Mouse (Mus musculus) C2C12 (cell line): Measurements from ENCODE around the gene Kcnt1. TPM values are rescaled to one million over a fixed set of nuclear protein-coding genes. Genes with fewer than 3 reads are reported as not detected.

ENCODE experiments used
- H3K27me3 ChIP-seq: one replicate; pipeline ENCODE4 v1.6.1; 2011; ENCODE audit not compliant: control insufficient read depth, insufficient read depth, insufficient read length
- H3K36me3 ChIP-seq: one replicate; pipeline ENCODE4 v1.6.1; 2011; ENCODE audit not compliant: control insufficient read depth, insufficient read depth
- H3K4me3 ChIP-seq: one replicate; pipeline ENCODE4 v1.5.1; 2011; ENCODE audit warnings: mild to moderate bottlenecking, control low read depth; ENCODE audit not compliant: poor library complexity, insufficient read depth, severe bottlenecking
- H3K79me2 ChIP-seq: one replicate; pipeline ENCODE4 v1.6.1; 2011; ENCODE audit not compliant: control insufficient read depth, insufficient read depth
- H3K79me3 ChIP-seq: one replicate; pipeline ENCODE4 v1.6.1; 2011; ENCODE audit warnings: low read depth, control low read depth
- H3ac ChIP-seq: one replicate; pipeline ENCODE3; 2011; ENCODE audit warnings: low read depth; ENCODE audit not compliant: control insufficient read depth, insufficient read length
- CEBPB ChIP-seq: IDR thresholded peaks from one replicate; pipeline ENCODE4 v1.6.1; 2011; ENCODE audit warnings: low read depth, mild to moderate bottlenecking, control low read depth, moderate library complexity
- CTCF ChIP-seq: IDR thresholded peaks from one replicate; pipeline ENCODE4 v1.5.1; 2011; ENCODE audit not compliant: control insufficient read depth, insufficient read depth, insufficient read length
- FOSL1 ChIP-seq: IDR thresholded peaks from one replicate; pipeline ENCODE4 v1.8.0; 2011; ENCODE audit warnings: mild to moderate bottlenecking, low read length; ENCODE audit not compliant: poor library complexity, insufficient read depth, severe bottlenecking
- MAX ChIP-seq: IDR thresholded peaks from one replicate; pipeline ENCODE4 v1.6.1; 2011; ENCODE audit warnings: mild to moderate bottlenecking, control low read depth
- MYOD1 ChIP-seq: IDR thresholded peaks from one replicate; pipeline ENCODE4 v1.6.1; 2011; ENCODE audit warnings: low read depth; ENCODE audit not compliant: control insufficient read depth, insufficient read length
- MYOG ChIP-seq: IDR thresholded peaks from one replicate; pipeline ENCODE4 v1.6.1; 2011; ENCODE audit not compliant: control insufficient read depth, insufficient read length; ENCODE audit errors: extremely low read depth
- USF1 ChIP-seq: IDR thresholded peaks from one replicate; pipeline ENCODE4 v1.6.1; 2011; ENCODE audit warnings: low read depth, mild to moderate bottlenecking, control low read depth, moderate library complexity
- polyA plus RNA-seq: library from polyadenylated mRNA; unstranded; fragments of >200 nt; fragmentation: generic; extraction: Trizol; gene quantifications from one replicate; pipeline ENCODE4 v1.2.1, GENCODE M21; 2012; ENCODE audit warnings: missing spikeins

Kcnt1 gene
- polyA plus RNA-seq, 1 experiment, result not detected

DNA sequence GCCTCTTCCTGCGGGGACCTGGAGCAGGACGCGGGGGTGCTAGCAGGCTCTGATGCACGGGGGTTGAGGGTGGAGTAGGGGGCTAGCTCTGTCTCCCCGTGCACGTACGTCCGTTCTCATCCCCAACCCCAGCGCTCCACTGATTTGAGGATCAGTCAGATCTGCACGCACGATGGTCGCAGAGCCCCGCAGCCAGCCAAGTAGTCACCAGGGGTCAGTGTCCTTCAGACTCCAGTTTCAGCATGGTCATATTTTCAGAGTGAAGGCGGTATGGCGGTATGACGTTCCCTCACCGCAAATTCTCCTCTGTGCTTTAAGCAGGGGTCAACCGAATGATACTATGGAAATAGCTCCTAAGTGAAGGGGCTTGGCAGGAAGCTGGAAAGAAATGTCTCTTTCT is 696 bp downstream of the Kcnt1 start:
- TF ChIP-seq MYOG (no peak), MAX (no peak), USF1 (no peak), CTCF (no peak), FOSL1 (no peak), MYOD1 (no peak), CEBPB (no peak)
- Histone ChIP-seq H3ac (no peak overlapping the region), H3K27me3 (peaks cover 24% of the 10 kb centered on the region), H3K36me3 (no peaks in the 10 kb centered on the region), H3K79me3 (no peaks in the 10 kb centered on the region), H3K79me2 (no peaks in the 10 kb centered on the region), H3K4me3 (no peak overlapping the region)

DNA sequence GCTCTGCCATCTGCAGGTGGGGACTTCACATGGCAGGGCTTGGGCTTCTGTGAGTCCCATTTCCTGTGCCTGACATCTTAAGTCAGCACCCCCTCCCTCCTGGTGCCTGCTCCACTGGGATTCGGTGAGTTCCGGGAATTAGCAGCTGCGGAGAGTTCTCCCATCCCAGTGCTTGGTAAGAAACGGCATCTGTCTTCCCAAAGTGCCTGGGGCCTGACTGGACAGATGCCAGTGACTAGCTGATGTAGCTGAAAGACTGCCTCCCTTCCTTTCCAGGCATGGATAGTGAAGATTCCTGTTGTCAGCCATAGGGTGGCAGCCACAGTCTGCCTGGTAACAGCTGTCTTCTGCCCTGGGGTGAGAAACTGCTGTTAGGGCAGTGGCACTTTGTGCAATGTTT is 1.9 kb downstream of the Kcnt1 start:
- no peaks in the 10 kb centered on the region for H3K36me3 ChIP-seq
- no peaks in the 10 kb centered on the region for H3K79me3 ChIP-seq
- no peaks in the 10 kb centered on the region for H3K79me2 ChIP-seq
- H3K27me3 ChIP-seq, result peaks cover 19% of the 10 kb centered on the region
- no peak overlapping the region for H3ac ChIP-seq
- TF ChIP-seq MYOD1, result no peak
- H3K4me3 ChIP-seq, result no peak overlapping the region

DNA sequence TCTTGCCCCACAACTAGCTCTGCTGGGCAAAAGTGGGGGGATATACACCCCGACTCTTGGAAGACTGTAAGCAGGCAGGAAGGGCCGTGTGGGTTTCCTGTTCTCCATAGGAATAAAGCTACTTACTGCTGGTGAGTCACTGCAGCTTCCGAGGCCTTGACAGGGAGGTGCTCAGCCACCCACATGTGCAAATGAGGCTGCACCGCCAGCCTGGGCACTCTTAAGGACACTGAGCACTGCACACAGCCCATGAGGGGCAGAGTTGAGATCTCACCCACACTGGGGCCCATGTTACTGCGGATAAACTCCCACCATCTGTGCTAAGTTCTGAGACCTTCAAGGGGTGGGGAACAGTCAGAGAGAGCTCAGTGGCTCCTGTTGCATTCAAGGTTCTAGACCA is 3.1 kb downstream of the Kcnt1 start:
- H3K4me3 ChIP-seq, result no peak overlapping the region
- H3K79me3 ChIP-seq, result no peaks in the 10 kb centered on the region
- H3K36me3 ChIP-seq, result no peaks in the 10 kb centered on the region
- H3ac ChIP-seq, result no peak overlapping the region
- no peaks in the 10 kb centered on the region for H3K79me2 ChIP-seq
- peaks cover 19% of the 10 kb centered on the region for H3K27me3 ChIP-seq
- TF ChIP-seq MYOG (no peak), FOSL1 (no peak), USF1 (no peak), CEBPB (no peak), CTCF (no peak), MYOD1 (no peak), MAX (no peak)

DNA sequence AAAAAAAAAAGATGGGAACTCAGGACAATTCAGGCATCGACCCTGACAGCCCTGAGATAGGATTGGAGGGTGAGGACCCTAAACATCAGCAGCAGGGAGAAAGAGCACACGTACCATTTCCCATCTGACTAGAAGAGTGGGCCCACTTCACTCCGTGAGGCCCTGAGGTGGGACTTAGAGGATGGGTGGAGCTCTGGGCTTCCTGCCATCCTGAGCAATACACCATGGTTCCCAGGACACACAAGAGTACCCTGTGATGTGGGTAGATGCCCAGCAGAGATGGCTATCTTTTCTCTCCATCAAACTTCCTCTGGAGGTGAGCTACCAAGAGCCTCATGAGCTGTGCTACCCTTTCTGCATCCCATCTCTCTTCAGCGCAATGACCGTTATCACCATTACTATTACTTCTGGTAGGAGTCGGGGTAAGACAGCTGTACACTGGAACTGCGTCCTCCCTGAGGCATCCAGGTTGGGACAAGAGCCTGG is 13.8 kb downstream of the Kcnt1 start:
- no peaks in the 10 kb centered on the region for H3K79me3 ChIP-seq
- H3ac ChIP-seq, result no peak overlapping the region
- no peaks in the 10 kb centered on the region for H3K36me3 ChIP-seq
- no peaks in the 10 kb centered on the region for H3K79me2 ChIP-seq
- TF ChIP-seq CTCF (no peak), FOSL1 (no peak), MYOG (no peak), MYOD1 (no peak), MAX (no peak), USF1 (no peak), CEBPB (no peak)
- H3K4me3 ChIP-seq, result no peak overlapping the region
- H3K27me3 ChIP-seq, result peaks cover 33% of the 10 kb centered on the region

DNA sequence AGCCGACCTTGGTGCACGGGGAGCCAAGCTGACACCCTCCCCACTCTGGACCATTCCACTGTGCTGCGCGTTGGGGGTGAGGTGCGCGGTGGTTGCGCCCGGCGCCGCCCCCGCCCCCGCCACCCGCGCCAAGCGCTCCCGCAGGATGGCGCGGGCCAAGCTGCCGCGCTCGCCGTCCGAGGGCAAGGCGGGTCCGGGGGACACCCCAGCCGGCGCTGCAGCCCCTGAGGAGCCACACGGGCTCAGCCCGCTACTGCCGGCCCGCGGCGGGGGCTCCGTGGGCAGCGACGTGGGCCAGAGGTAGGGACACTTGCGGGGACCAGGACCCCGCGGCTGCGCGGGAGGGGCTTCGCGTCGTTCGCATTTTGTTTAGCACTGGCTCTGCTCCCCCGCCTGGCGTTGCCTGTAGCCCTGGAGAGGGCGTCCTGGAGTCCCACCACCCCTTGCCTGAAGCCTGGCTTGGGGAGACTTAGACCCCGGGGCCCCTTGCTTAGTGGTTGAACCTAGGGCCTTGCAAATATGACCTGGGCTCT is 14.3 kb downstream of the Kcnt1 start:
- Histone ChIP-seq H3K36me3 (no peaks in the 10 kb centered on the region), H3K79me2 (no peaks in the 10 kb centered on the region), H3K79me3 (no peaks in the 10 kb centered on the region), H3K4me3 (no peak overlapping the region), H3K27me3 (peaks cover 33% of the 10 kb centered on the region), H3ac (no peak overlapping the region)
- TF ChIP-seq MYOG (no peak), CTCF (no peak)

DNA sequence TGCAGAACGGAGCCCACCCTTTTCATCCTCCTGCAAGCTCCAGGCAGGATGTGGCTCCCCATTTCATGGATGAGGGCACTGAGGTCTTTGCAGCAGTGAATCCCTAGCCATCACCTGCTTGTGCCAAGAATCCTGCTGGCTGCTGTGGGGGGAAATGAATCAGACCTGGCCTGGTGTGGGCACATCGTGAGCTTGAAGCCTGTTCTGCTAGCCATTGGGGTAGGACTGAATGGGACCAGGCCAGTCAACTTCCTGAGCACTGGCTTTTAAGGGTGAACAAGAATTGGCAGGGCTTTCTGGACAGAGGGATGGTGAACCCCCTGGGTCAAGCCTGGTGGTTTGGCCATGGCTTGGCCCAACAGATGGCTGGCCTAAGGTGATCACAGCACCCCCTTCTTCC is 15.0 kb downstream of the Kcnt1 start:
- H3ac ChIP-seq, result no peak overlapping the region
- H3K36me3 ChIP-seq, result no peaks in the 10 kb centered on the region
- no peaks in the 10 kb centered on the region for H3K79me3 ChIP-seq
- no peaks in the 10 kb centered on the region for H3K79me2 ChIP-seq
- H3K27me3 ChIP-seq, result peaks cover 33% of the 10 kb centered on the region
- TF ChIP-seq MYOG, result no peak
- no peak for TF ChIP-seq MAX
- no peak for TF ChIP-seq CTCF
- no peak for TF ChIP-seq USF1
- no peak for TF ChIP-seq FOSL1
- TF ChIP-seq MYOD1, result no peak
- no peak for TF ChIP-seq CEBPB
- no peak overlapping the region for H3K4me3 ChIP-seq
